Mouse (Mus musculus) cortical plate, adult 2 months (tissue): ENCODE results near the gene Slc51a.

Experiments used
- CTCF ChIP-seq: fragments of 200-500 bp; IDR thresholded peaks from 2 replicates; pipeline ENCODE4 v1.5.1; 2011; ENCODE audit warnings: mild to moderate bottlenecking, control low read depth, low read length; ENCODE audit not compliant: insufficient read depth; ENCODE audit errors: extremely low read depth
- POLR2A ChIP-seq: fragments of 200-500 bp; IDR thresholded peaks from 2 replicates; pipeline ENCODE4 v1.6.1; 2011; ENCODE audit warnings: mild to moderate bottlenecking, low read length, control low read depth; ENCODE audit not compliant: insufficient read depth; ENCODE audit errors: extremely low read depth

- TF ChIP-seq POLR2A (no peak), CTCF (no peak)
Observed at GRCm38 (mm10) chr16:32449665-32450064, 38.0 kb downstream of the Slc51a start.
